In the genomic region with DNA sequence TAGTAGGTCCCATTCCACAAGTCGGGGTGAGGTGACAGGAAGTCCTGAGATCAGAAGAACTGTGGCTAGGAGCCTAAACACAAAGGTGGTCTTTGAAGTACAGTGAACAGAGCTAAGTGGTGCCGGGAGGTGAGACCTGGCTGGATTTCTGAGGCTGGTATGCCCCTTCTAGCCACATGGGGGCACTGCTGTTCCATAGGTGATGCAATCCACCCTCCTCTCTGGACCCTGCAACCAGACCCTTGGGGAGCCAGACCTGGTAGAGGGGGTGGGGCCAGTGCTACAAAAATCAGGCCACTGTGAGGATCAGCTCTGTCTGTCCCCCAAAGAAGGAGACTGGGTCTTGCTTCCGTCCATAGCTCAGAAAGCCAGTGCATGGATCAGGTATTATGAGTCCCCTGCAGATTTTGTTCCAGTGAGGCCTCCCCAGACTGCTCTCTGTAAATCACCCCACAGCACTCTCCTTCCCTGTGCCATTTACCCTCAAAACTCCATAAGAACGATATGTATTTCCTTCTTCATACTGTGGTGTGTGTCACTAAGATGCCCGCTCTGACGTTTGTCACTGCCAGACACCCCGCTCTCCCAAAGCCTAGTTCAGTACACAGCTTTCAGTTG, we compare ENCODE assay signal across 8 mouse cellular contexts. TPM values are rescaled to one million over a fixed set of nuclear protein-coding genes. Genes with fewer than 3 reads are reported as not detected.
DNase-seq lines count a peak whose midpoint lies in the region; ATAC-seq and TF ChIP-seq lines count a peak whose summit lies in the region.

No protein-coding gene starts in this region.

- no peaks in the 10 kb centered on the region for H3K27me3 ChIP-seq in intestine, postnatal 0 days (replicated peaks; ENCODE audit: control insufficient read depth, insufficient read depth, low read length)
- peaks cover 47% of the 10 kb centered on the region for H3K27me3 ChIP-seq in midbrain, embryonic 10.5 days (ENCODE audit: low read depth, poor library complexity, severe bottlenecking)

- intact Hi-C loops in heart, postnatal 25 days (cut with DNase I), result loop anchor here (1.0 to 5.0 kb wide), 2 partner anchors 94 to 548 kb away; no protein-coding TSS in a partner anchor
- intact Hi-C loops in left cerebral cortex, postnatal 4 days (cut with DNase I), result loop anchor here (5.0 to 10.0 kb wide), 2 partner anchors 221 to 548 kb away; no protein-coding TSS in a partner anchor

- DNase-seq in heart, adult 11 months, result peak; percentile 93
- no peak for DNase-seq in heart, postnatal 25 days (ENCODE audit: low spot score)
- DNase-seq in embryo, embryonic 11 days, result peak; percentile 85
- DNase-seq in gastrocnemius, postnatal 25 days, result peak; percentile 38
- peak; percentile 82 for DNase-seq in left cerebral cortex, postnatal 4 days
- DNase-seq in midbrain, embryonic 10.5 days (ENCODE audit: low spot score), result peak; percentile 74
- peak; percentile 51 for DNase-seq in spleen, adult 12 weeks (ENCODE audit: low spot score)

- H3K4me3 ChIP-seq in intestine, postnatal 0 days (ENCODE audit: low read depth, low read length), result no peak overlapping the region
- no peak overlapping the region for H3K4me3 ChIP-seq in midbrain, embryonic 10.5 days

- 0 out of 2 replicates have a peak, but pooled peaks cover 8% of the 10 kb centered on the region for H3K4me1 ChIP-seq in intestine, postnatal 0 days (replicated peaks; ENCODE audit: control insufficient read depth, insufficient read depth, low read length)
- peaks cover 21% of the 10 kb centered on the region for H3K4me1 ChIP-seq in midbrain, embryonic 10.5 days

- no peak overlapping the region for H3K9ac ChIP-seq in intestine, postnatal 0 days (ENCODE audit: low read depth, low read length)

- H3K4me2 ChIP-seq in intestine, postnatal 0 days (replicated peaks; ENCODE audit: low read depth), result no peak overlapping the region

- no peaks in the 10 kb centered on the region for H3K36me3 ChIP-seq in intestine, postnatal 0 days (ENCODE audit: control insufficient read depth, insufficient read depth)
- H3K36me3 ChIP-seq in midbrain, embryonic 10.5 days, result no peaks in the 10 kb centered on the region

- peak; percentile 98 for TF ChIP-seq CTCF in intestine, postnatal 0 days (IDR thresholded peaks at IDR 0.05; ENCODE audit: low read depth)

- no peaks in the 10 kb centered on the region for H3K9me3 ChIP-seq in intestine, postnatal 0 days (ENCODE audit: control insufficient read depth)
- no peaks in the 10 kb centered on the region for H3K9me3 ChIP-seq in midbrain, embryonic 10.5 days (replicated peaks)

- no peak overlapping the region for H3K27ac ChIP-seq in intestine, postnatal 0 days (ENCODE audit: low read depth, low read length)
- no peak overlapping the region for H3K27ac ChIP-seq in midbrain, embryonic 10.5 days (replicated peaks)

- no peak for ATAC-seq in intestine, postnatal 0 days

- WGBS in intestine, postnatal 0 days, result 52% methylated on average over 7 of the region's 7 CpGs
- 43% methylated on average over 7 of the region's 7 CpGs for WGBS in midbrain, embryonic 10.5 days

RNA-seq across cellular contexts. Expression of a gene that starts 2.8 kb away (rescaled TPM):
- total RNA-seq in heart, postnatal 25 days (2021), result not detected
- not detected for total RNA-seq in gastrocnemius, postnatal 25 days (2021)
- not detected in 2 replicates for polyA plus RNA-seq in intestine, postnatal 0 days (2015; fragmentation: Nextera tagmentation; extraction: Ambion mirVana)
- total RNA-seq in left cerebral cortex, postnatal 4 days (2021), result under 1 TPM in 1 of 2 experiments, not detected in 1; 0.22 TPM
- polyA plus RNA-seq in midbrain, embryonic 10.5 days (2016; fragmentation: Nextera tagmentation; extraction: Ambion mirVana), result not detected in 2 replicates

RNA-seq across cellular contexts. Expression of a gene that starts 7.9 kb away (rescaled TPM):
- total RNA-seq in heart, postnatal 25 days (2021), result under 1 TPM in 1 of 2 experiments, not detected in 1; 0.08 TPM
- total RNA-seq in gastrocnemius, postnatal 25 days (2021), result not detected
- 61.9 and 66.4 TPM in 2 replicates for polyA plus RNA-seq in intestine, postnatal 0 days (2015; fragmentation: Nextera tagmentation; extraction: Ambion mirVana)
- total RNA-seq in left cerebral cortex, postnatal 4 days (2021), result 1 to 10 TPM; 1.6 to 1.9 TPM
- polyA plus RNA-seq in midbrain, embryonic 10.5 days (2016; fragmentation: Nextera tagmentation; extraction: Ambion mirVana), result not detected in 2 replicates

RNA-seq across cellular contexts. Expression of a gene that starts 36.6 kb away (rescaled TPM):
- 1 to 10 TPM; 4.2 to 5.6 TPM for total RNA-seq in heart, postnatal 25 days (2021)
- 1 to 10 TPM; 1.7 to 1.8 TPM for total RNA-seq in gastrocnemius, postnatal 25 days (2021)
- 6.7 TPM in 2 replicates for polyA plus RNA-seq in intestine, postnatal 0 days (2015; fragmentation: Nextera tagmentation; extraction: Ambion mirVana)
- total RNA-seq in left cerebral cortex, postnatal 4 days (2021), result 1 to 10 TPM; 6.0 to 9.2 TPM
- polyA plus RNA-seq in midbrain, embryonic 10.5 days (2016; fragmentation: Nextera tagmentation; extraction: Ambion mirVana), result 16.2 and 16.5 TPM in 2 replicates

RNA-seq across cellular contexts. Expression of a gene that starts 53.5 kb away (rescaled TPM):
- total RNA-seq in heart, postnatal 25 days (2021), result 1 to 10 TPM; 2.4 TPM
- total RNA-seq in gastrocnemius, postnatal 25 days (2021), result 1 to 10 TPM; 4.4 to 5.5 TPM
- 6.5 and 7.9 TPM in 2 replicates for polyA plus RNA-seq in intestine, postnatal 0 days (2015; fragmentation: Nextera tagmentation; extraction: Ambion mirVana)
- 100 to 1,000 TPM; 143 to 145 TPM for total RNA-seq in left cerebral cortex, postnatal 4 days (2021)
- 11.0 and 11.9 TPM in 2 replicates for polyA plus RNA-seq in midbrain, embryonic 10.5 days (2016; fragmentation: Nextera tagmentation; extraction: Ambion mirVana)
